Mouse (Mus musculus): ENCODE results near the gene Cdc42bpa. TPM values are rescaled to one million over a fixed set of nuclear protein-coding genes. Genes with fewer than 3 reads are reported as not detected.

Cdc42bpa gene
- total RNA-seq (2021) = 10 to 100 TPM; 25.9 to 27.8 TPM
- long read RNA-seq, experiment 1, partial matches to known transcripts = 1 of 5 reads
- long read RNA-seq, experiment 1, other reads (novel, unspliced or antisense) = 4 of 5 reads
- long read RNA-seq, experiment 2, full-length matches to known transcripts = 1 of 9 reads
- long read RNA-seq, experiment 2, partial matches to known transcripts = 1 of 9 reads
- long read RNA-seq, experiment 2, other reads (novel, unspliced or antisense) = 7 of 9 reads

- H3K27ac ChIP-seq = peak within 1 kb of the TSS; percentile 95
- no peak for TF ChIP-seq CTCF (IDR thresholded peaks at IDR 0.05)
- DNase-seq = peak; percentile 91
- H3K4me3 ChIP-seq = peak within 1 kb of the TSS; percentile 97
- intact Hi-C loops (cut with DNase I) = loop anchor here (5.0 kb wide), 1 partner anchor 103 kb away; no protein-coding TSS in a partner anchor
Measured at GRCm38 (mm10) chr1:179959721-179960542, at the start of gene Cdc42bpa. Gene Cdc42bpa (plus strand): TSS chr1:179960472.

- TF ChIP-seq CTCF (IDR thresholded peaks at IDR 0.05) = no peak
- Histone ChIP-seq H3K27ac (no peak overlapping the region), H3K4me3 (no peak overlapping the region)
- peak; percentile 65 for DNase-seq
- intact Hi-C loops (cut with DNase I) = no loop called here
Measured at GRCm38 (mm10) chr1:179913471-179913870, 46.8 kb upstream of the Cdc42bpa start.

GRCm38 (mm10) chr1:179917036-179917435 lies 43.2 kb upstream of the Cdc42bpa start:
- H3K4me3 ChIP-seq = no peak overlapping the region
- TF ChIP-seq CTCF (IDR thresholded peaks at IDR 0.05) = no peak
- no peak for DNase-seq
- intact Hi-C loops (cut with DNase I) = no loop called here
- no peak overlapping the region for H3K27ac ChIP-seq

- no peak overlapping the region for H3K27ac ChIP-seq
- DNase-seq = no peak
- no peak for TF ChIP-seq CTCF (IDR thresholded peaks at IDR 0.05)
- intact Hi-C loops (cut with DNase I) = no loop called here
- H3K4me3 ChIP-seq = no peak overlapping the region
Measured at GRCm38 (mm10) chr1:179917481-179917880, 42.8 kb upstream of the Cdc42bpa start.

- no peak overlapping the region for H3K4me3 ChIP-seq
- intact Hi-C loops (cut with DNase I) = no loop called here
- H3K27ac ChIP-seq = no peak overlapping the region
- TF ChIP-seq CTCF (IDR thresholded peaks at IDR 0.05) = no peak
- DNase-seq = peak; percentile 60
Measured at GRCm38 (mm10) chr1:179919656-179920436, 40.4 kb upstream of the Cdc42bpa start.

GRCm38 (mm10) chr1:179923661-179924405 lies 36.4 kb upstream of the Cdc42bpa start:
- TF ChIP-seq CTCF (IDR thresholded peaks at IDR 0.05) = no peak
- no peak for DNase-seq
- Histone ChIP-seq H3K27ac (peak overlapping the region; percentile 12; the same call in 1 of the 2 replicates), H3K4me3 (no peak overlapping the region)
- intact Hi-C loops (cut with DNase I) = no loop called here

GRCm38 (mm10) chr1:179926240-179926639 lies 34.0 kb upstream of the Cdc42bpa start:
- no peak for TF ChIP-seq CTCF (IDR thresholded peaks at IDR 0.05)
- Histone ChIP-seq H3K4me3 (no peak overlapping the region), H3K27ac (no peak overlapping the region)
- intact Hi-C loops (cut with DNase I) = no loop called here
- DNase-seq = no peak

- Histone ChIP-seq H3K4me3 (no peak overlapping the region), H3K27ac (no peak overlapping the region)
- intact Hi-C loops (cut with DNase I) = no loop called here
- TF ChIP-seq CTCF (IDR thresholded peaks at IDR 0.05) = no peak
- DNase-seq = no peak
Measured at GRCm38 (mm10) chr1:179927102-179927501, 33.2 kb upstream of the Cdc42bpa start.

- Histone ChIP-seq H3K4me3 (no peak overlapping the region), H3K27ac (no peak overlapping the region)
- TF ChIP-seq CTCF (IDR thresholded peaks at IDR 0.05) = peak; percentile 25; the same call in 1 of the 2 replicates
- intact Hi-C loops (cut with DNase I) = no loop called here
- no peak for DNase-seq
Measured at GRCm38 (mm10) chr1:179928822-179929221, 31.4 kb upstream of the Cdc42bpa start.

GRCm38 (mm10) chr1:179931247-179931646 lies 29.0 kb upstream of the Cdc42bpa start:
- DNase-seq = no peak
- no peak overlapping the region for H3K27ac ChIP-seq
- intact Hi-C loops (cut with DNase I) = no loop called here
- no peak for TF ChIP-seq CTCF (IDR thresholded peaks at IDR 0.05)
- no peak overlapping the region for H3K4me3 ChIP-seq

GRCm38 (mm10) chr1:179934064-179934463 lies 26.2 kb upstream of the Cdc42bpa start:
- TF ChIP-seq CTCF (IDR thresholded peaks at IDR 0.05) = no peak
- intact Hi-C loops (cut with DNase I) = no loop called here
- DNase-seq = no peak
- no peak overlapping the region for H3K27ac ChIP-seq
- H3K4me3 ChIP-seq = no peak overlapping the region

All from gastrocnemius, adult 2 months (tissue).